Mouse (Mus musculus) ovary, adult 10 weeks (tissue): ENCODE measurements around the gene Sdha. TPM values are rescaled to one million over a fixed set of nuclear protein-coding genes. Genes with fewer than 3 reads are reported as not detected.

Experiments
- polyA plus RNA-seq: library from polyadenylated mRNA; stranded (reverse); fragments of 350-450 nt; fragmentation: Illumina TruSeq; extraction: RNeasy Lipid Tissue Mini Kit (QIAGEN cat#74804); gene quantifications from one replicate; pipeline ENCODE4 v1.2.3, GENCODE M21; 2014

The Sdha gene
- polyA plus RNA-seq = 262 TPM

DNA sequence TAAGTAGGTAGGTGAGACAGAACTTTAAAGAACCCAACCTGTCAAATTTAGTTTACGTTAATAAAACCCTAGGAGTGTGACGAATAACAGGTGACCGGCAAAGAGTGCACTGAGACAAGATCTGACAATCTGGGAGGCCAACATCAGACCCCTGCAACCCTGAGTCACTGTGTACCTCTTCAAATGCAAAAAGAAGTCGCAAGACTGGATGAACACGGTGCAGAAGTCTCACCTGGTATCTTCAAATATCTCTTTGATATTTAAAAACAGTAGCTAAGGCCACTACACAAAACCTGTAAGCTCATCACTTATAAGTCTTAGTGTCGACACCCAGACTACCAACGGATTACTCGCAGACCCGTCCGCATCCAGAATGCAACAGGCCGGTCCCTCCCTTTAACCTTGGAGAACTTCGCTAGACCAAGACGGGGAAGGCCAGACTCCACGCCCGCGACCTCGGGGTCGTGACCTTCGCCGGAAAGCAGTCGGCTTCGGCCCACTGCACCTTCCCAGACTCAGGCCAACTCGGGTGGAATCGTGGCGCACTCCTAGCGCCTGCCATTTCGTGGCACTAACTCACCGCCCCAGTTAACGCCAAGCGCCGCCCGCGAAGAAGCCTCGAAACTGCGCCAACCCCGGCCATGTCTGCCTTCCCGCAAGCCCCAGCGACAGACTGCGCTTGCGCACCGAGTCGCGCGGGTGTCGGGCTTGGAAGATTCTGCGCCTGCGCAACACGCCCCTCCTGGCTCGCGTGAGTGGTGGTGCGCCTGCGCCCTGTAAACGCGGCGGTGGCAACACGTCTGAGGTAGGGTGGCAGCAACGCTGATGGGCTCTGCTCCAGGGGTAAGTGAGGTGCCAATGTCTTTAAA is at the start of gene Sdha, which contains the start of gene Ccdc127:
Gene Sdha, minus strand, starts transcription at position 715 of the 869 bp plus-strand sequence.
Gene Ccdc127, plus strand, starts transcription at position 744 of the 869 bp plus-strand sequence.

DNA sequence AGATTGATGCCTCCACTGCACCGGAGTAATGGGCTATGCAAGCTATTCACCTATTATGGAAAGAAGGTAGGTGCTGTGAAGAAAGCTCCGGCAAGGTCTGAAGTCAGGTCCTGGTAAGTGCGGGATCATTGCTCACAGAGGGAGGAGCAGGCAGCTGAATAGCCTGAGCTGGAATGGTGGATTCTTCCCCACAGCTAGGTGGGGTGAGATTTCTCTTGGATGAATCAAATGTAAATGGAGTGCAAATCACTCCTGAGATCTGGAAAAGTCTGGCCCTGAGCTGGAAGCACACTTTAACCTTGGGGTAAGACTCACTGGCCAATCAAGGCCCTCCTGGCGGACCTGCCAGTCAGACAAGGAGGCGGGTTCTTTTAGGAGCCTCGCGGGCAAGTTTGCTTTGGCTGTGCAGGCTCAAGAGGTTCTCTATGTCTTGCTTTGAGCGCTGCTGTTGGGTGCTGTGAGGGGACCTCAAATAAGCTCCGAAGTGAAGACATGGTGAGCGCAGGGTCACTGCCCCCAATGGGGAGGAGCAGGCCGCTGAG is 49.3 kb upstream of the Sdha start, which contains the start of gene Ftl1-ps1:
Gene Ftl1-ps1, plus strand, starts transcription at position 397 of the 542 bp plus-strand sequence.

DNA sequence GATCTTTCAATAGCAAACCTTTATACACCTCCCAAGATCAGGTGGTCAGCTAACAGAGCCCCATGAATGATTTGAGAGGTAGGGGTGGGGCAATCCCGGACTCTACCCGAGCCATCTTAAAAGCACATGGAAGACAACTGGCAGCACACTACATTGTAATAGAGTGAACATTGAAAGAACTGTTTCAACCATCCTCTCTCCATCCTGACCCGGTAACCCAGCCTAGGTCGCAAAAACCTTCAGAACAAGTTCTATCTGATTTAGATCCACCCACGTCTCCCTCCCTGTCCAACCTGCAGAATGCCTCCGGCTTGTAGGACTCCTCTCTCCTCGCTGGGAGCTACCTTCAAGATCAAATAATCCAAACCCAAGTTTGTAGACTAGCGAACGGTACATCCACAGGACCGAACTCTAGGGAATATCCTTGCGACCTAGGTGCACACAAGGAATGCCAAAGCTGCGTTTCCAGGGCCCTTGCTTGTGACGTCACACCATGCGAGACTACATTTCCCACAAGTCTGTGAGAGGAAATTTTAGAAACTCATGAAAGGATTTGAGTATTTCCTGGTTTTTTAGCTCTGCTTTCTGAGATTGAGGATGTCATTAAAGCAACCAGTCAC is 40.4 kb upstream of the Sdha start, which contains the start of gene Zfp72:
Gene Zfp72, minus strand, starts transcription at position 466 of the 620 bp plus-strand sequence.

DNA sequence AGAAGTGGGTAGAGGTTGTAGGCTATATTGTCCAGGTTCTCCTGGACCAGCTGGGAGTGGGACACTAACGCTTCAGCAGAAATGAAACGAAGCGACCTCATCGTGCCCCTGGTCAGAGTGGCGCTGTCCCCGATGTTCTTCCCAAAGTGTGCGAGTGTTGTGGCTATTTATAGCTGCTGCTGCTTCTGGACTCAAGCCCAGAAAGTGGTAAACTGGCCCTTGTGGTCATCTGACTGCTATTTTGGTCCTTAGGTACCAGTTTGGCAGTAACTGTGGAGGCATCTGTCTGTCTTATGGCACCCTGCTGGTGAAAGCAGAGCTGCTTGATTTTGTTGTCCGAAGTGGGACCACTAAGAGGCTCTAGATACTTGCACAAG is 13.8 kb upstream of the Sdha start, which contains the start of gene Lrrc14b:
Gene Lrrc14b, minus strand, starts transcription at position 147 of the 377 bp plus-strand sequence.

DNA sequence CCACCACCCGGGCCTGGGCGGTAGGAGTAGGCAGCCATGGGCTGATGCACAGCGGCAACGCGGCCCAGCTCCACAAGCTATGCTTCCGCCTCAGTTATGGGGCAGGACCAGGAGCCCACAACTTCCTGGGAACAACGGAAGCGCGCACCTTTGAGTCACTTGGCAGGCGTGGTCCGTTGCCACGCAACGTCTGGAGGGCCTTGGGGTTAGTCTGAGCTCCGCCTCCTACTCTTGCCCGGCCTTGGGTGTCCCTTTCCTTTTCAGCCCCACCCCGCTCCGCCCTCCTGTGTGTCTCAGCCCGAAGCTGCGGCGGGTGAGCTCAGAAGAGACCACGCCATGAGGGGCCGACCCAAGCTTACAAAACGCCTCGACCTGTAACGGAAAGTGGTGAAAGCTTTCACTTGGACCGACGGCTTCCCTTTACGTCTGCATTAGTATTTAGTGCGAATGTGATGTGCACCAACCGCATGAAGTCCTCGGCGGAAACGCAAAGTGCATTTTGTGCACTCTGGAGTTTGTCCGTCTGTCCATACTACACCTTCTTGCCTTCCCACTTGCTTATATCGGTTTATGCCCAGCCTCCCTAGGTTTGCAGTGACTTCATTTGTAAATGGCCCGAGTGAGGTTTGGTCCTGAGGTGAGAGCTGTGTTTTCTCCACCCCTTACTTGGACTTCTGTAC is 32.8 kb downstream of the Sdha start, which contains the start of gene Pdcd6:
Gene Pdcd6, minus strand, starts transcription at position 411 of the 680 bp plus-strand sequence.

DNA sequence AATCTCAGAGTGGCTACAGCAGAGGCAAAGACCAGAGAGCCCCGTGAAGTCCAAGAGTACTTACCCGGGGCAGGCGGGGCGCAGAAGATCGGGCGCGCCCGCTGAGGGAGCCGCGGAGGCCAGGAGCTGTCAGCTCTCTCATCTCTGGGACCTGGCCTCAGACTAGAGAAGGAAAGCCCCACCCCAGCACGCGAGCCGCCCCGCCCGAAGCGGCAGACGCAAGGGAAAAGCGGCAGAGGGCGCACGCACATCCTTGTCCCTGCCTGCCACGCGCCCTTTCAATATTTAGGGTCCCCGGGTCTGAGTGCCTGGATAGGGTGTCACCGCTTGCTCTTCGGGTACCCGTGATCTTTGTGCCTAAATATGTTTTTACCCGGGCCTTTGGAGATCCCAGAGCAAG is 57.9 kb downstream of the Sdha start, which contains the start of gene Ahrr:
Gene Ahrr, minus strand, starts transcription at position 165 of the 400 bp plus-strand sequence.

Other genes starting within 250 kb of the Sdha start
- 3.8 TPM for gene Slc9a3, start 228.8 kb downstream of the Sdha start, polyA plus RNA-seq
- 45.6 TPM for gene Exoc3, start 141.5 kb downstream of the Sdha start, polyA plus RNA-seq
- 0.94 TPM for gene Ahrr, start 57.9 kb downstream of the Sdha start, polyA plus RNA-seq
- 108 TPM for gene Pdcd6, start 32.7 kb downstream of the Sdha start, polyA plus RNA-seq
- 32.8 TPM for gene Ccdc127, start within 50 bp of the Sdha start, polyA plus RNA-seq
- gene Lrrc14b, start 13.7 kb upstream of the Sdha start, polyA plus RNA-seq = 0.48 TPM
- gene Zfp72, start 40.6 kb upstream of the Sdha start, polyA plus RNA-seq = 55.6 TPM
- gene Ftl1-ps1, start 49.4 kb upstream of the Sdha start, polyA plus RNA-seq = 3.4 TPM
- gene Zfp825, start 143.7 kb upstream of the Sdha start, polyA plus RNA-seq = 79.6 TPM